Mouse (Mus musculus) heart, postnatal 4 days (tissue): ENCODE measurements at regions not wholly inside any gene's neighbourhood (a gene's known extent, or its start where the extent isn't known, plus 50 kb on each side); places are given as distances from the start of the nearest gene placed in this dataset.

Experiments
- DNase-seq: peaks from one replicate; pipeline ENCODE4 v3.0.0; 2021

- DNase-seq: no peak
Measured at GRCm38 (mm10) chr3:49686182-49686895, 70.8 kb downstream of the Pcdh18 start.

- no peak for DNase-seq
Measured at GRCm38 (mm10) chr3:49674921-49675320, 82.2 kb downstream of the Pcdh18 start.

- DNase-seq: no peak
Measured at GRCm38 (mm10) chr3:49672685-49673184, 84.4 kb downstream of the Pcdh18 start.

- no peak for DNase-seq
Measured at GRCm38 (mm10) chr3:49667543-49668338, 89.4 kb downstream of the Pcdh18 start.

- no peak for DNase-seq
Measured at GRCm38 (mm10) chr3:49666516-49666915, 90.6 kb downstream of the Pcdh18 start.

- no peak for DNase-seq
Measured at GRCm38 (mm10) chr3:49648895-49649175, 108.3 kb downstream of the Pcdh18 start.

GRCm38 (mm10) chr3:49648040-49648894 is 108.9 kb downstream of the Pcdh18 start:
- no peak for DNase-seq

- DNase-seq: no peak
Measured at GRCm38 (mm10) chr3:49644993-49645392, 112.1 kb downstream of the Pcdh18 start.

GRCm38 (mm10) chr3:49643871-49644270 is 113.3 kb downstream of the Pcdh18 start:
- DNase-seq: no peak

GRCm38 (mm10) chr3:49641966-49642758 is 115.0 kb downstream of the Pcdh18 start:
- peak; percentile 62 for DNase-seq

- DNase-seq: no peak
Measured at GRCm38 (mm10) chr3:49641411-49641810, 115.7 kb downstream of the Pcdh18 start.

- DNase-seq: no peak
Measured at GRCm38 (mm10) chr3:49638601-49639000, 118.5 kb downstream of the Pcdh18 start.

- DNase-seq: no peak
Measured at GRCm38 (mm10) chr3:49636676-49637075, 120.4 kb downstream of the Pcdh18 start.

- no peak for DNase-seq
Measured at GRCm38 (mm10) chr3:49592706-49593451, 164.2 kb downstream of the Pcdh18 start.

GRCm38 (mm10) chr3:49590234-49590633 is 166.9 kb downstream of the Pcdh18 start:
- DNase-seq: no peak

GRCm38 (mm10) chr3:49586531-49587168 is 170.5 kb downstream of the Pcdh18 start:
- DNase-seq: no peak

GRCm38 (mm10) chr3:49585962-49586361 is 171.2 kb downstream of the Pcdh18 start:
- DNase-seq: peak; percentile 6

- DNase-seq: no peak
Measured at GRCm38 (mm10) chr3:49566769-49567729, 190.1 kb downstream of the Pcdh18 start.

GRCm38 (mm10) chr3:49527642-49528041 is 229.5 kb downstream of the Pcdh18 start:
- DNase-seq: no peak

- DNase-seq: no peak
Measured at GRCm38 (mm10) chr3:49520088-49520487, 237.0 kb downstream of the Pcdh18 start.
